Mouse (Mus musculus) retina, postnatal 7 days (tissue): ENCODE results near the gene Trmo.

Source experiments
- DNase-seq: peaks from one replicate; pipeline ENCODE4 v3.0.0-alpha.2; 2012; ENCODE audit warnings: low read depth, low spot score

The Trmo gene

DNA sequence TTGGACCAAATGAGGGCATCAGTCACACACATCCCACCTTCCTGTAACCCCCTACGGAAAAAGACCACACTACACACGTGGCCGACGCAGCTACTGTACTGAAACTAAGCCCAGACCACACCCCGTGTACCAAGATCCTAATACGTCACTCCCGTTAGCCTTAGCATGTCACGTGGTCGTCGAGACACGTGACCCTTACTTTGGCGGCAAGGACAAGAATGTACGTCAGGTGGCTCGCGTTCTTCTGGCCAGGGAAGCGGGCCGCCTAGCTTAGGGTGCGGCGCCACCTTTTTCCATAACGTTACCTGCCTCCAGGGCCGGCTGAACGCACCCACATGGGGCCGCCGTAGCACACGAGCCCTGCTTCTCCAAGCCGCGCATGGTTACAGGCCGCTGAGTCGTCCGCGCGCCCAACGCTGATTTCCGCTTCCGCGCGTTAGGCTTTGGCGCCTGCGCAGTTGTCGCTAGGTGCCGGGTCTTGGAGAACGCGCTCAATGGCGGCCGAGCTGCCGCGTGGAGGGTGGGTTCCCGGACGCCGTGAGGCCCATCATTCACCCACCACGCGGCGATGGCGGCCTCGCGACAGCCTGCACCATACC, at the start of gene Trmo:
Trmo (minus strand) TSS at position 425 of the 599 bp plus-strand sequence.
- peak; percentile 95 for DNase-seq

DNA sequence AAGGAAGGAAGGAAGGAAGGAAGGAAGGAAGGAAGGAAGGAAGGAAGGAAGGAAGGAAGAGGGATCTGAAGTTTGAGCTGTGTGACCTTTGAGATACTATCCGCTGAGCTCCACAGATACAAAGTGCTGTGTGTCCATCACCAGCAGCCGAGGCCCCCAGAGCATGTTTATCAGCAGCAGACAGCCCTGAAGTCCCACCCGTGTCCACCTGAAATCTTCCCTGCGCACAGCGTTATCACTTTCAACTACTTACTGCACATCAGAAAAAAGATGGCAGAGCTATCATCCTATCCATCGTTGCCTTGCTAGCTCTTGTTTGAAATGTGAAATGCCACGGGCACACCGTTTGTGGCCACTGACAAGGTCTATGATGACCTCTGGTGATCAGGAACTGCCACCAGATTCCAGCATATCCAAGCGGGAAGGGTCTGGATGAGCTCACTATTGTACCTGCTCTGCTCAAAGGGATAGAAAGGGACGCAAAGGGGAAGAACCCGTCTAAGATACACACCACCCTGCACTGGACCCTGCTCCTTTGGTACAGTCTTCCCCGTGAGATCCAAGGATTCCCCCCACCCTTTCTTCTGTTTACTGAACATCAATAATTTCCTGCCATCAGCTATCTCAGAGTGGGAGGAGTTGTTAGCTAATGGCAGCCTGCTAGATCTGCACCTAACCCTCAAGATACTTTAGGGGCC, 43.3 kb upstream of the Trmo start:
- DNase-seq, result no peak

- DNase-seq, result no peak
These were observed 39.8 kb upstream of the Trmo start for GRCm38 (mm10) chr4:46428903-46429499.

DNA sequence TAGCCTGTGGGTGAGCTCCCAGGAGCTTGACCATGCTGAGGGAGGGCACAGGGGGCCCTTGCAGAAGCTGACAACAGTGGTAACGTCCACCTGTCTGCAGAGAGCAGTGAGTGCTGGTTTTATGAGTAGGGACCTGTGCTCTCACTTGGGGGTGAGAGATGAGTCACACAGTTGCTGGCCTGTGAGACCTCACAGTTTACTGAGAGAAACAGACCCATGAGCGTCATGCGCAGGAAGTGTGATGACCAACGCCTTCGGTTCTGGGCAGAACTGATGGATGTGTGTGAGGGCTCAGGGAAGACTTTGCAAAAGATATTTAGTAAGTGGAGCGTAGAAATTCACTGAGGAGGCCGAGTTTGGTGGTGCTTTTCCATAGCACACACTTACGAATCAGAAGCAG, 33.4 kb upstream of the Trmo start:
- no peak for DNase-seq

GRCm38 (mm10) chr4:46418851-46419250, 29.6 kb upstream of the Trmo start:
- DNase-seq, result no peak

DNA sequence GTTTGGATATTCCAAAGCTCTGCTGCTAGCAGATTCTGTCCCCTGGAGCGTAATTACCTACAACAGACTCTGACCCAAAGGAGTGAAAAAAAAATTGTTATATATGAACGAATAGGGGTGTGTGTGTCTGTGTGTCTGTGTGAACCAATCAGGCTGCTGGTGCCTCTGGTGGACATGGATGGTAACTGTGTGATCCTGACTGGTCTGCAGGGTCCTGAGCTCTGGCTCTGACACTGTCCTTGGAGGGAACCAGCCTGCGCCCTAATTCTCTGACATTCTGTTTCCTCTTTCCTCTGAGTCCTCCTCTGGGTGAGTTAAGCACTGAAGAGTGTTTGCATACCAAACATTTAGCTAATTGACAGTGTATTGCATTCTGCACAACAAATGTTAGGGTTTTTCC, 28.3 kb upstream of the Trmo start:
- peak; percentile 6 for DNase-seq

DNA sequence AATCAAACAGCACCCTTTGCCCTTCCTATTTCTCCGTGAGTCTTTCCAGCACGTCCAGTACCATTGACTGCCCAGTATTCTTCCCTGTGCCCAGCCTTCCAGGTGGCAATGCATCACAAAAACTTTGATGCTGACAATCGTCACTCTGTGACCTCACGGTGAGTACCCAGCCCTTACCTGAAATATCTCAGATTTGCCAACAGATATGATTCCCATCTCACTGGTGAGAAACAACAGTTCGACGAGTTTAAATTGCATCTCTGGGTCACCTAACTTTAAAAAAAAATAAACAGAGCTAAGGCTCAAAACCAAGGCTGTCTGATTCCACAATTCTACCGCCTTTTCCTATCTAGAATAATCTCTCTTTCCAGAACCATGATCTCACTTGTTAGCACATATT, 24.2 kb upstream of the Trmo start, which contains the start of gene Hemgn:
Hemgn (minus strand) TSS at position 101 of the 400 bp plus-strand sequence.
- DNase-seq, result no peak

DNA sequence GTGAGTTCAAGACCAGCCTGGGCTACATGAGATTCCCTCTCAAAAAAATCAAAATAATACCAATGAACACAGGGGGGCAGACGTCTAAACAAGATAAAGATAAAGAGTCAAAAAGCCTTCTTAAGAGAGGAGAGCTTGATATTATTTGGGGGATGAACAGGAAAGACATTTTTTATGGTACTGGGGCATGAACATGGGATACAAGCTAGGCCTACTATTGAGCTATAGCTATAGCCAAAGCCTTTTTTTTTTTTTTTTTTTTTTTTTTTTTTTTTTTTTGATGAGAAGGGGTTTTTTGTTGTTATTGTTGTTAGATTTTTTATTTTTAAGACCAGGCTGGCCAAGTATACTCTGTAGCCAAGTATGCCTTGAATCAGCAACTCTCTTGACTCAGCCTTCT, 22.9 kb upstream of the Trmo start:
- DNase-seq, result no peak

GRCm38 (mm10) chr4:46411489-46411888, 22.3 kb upstream of the Trmo start:
- no peak for DNase-seq

DNA sequence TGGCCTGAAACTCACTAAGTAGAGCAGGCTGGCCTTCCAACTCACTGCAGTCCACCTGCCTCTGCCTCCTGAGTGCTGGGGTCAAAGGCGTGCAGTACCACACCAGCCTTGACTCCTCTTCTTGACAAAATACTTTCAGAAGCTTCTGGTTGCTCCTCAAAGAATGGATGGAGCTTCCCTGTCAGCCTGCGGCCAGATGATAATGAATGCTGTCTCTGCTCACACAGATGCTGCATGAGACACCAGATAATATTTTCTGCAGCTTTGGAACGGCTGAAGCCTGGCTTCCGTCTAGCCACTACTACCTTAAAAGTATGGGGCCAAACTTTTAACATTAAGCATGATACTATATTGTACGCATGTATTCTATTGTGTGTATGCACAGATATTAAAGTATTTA, 21.4 kb upstream of the Trmo start:
- no peak for DNase-seq

- no peak for DNase-seq
These were observed 17.9 kb upstream of the Trmo start for GRCm38 (mm10) chr4:46406966-46407703.

- DNase-seq, result no peak
These were observed 15.0 kb upstream of the Trmo start for GRCm38 (mm10) chr4:46404042-46404795.

GRCm38 (mm10) chr4:46398839-46399238, 9.6 kb upstream of the Trmo start:
- no peak for DNase-seq

DNA sequence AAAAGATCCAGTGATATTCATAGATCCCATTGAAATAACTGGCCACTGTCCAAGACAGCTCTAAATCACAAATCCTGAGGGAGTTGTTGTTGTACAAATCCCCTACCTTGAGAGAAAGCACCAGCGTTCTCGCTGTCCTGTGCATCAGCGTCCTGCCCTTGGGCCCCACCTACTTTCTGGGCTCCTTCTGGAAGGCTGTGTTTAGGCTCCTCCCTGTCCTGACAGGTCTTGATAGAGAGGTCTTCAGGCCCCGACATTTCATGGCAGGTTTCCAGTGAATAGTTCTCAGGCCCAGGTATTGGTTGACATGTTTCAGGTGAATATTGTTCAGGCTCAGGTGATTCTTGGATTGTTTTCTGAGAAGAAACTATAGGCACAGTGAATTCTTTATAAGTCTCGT, 6.5 kb upstream of the Trmo start:
- no peak for DNase-seq

- no peak for DNase-seq
These were observed 5.2 kb upstream of the Trmo start for GRCm38 (mm10) chr4:46394388-46394787.

- DNase-seq, result peak; percentile 69
These were observed 1.2 kb upstream of the Trmo start for GRCm38 (mm10) chr4:46390390-46390970.

GRCm38 (mm10) chr4:46389612-46390341, 540 bp upstream of the Trmo start:
- DNase-seq, result no peak

- DNase-seq, result no peak
These were observed 681 bp downstream of the Trmo start for GRCm38 (mm10) chr4:46388556-46388955.

DNA sequence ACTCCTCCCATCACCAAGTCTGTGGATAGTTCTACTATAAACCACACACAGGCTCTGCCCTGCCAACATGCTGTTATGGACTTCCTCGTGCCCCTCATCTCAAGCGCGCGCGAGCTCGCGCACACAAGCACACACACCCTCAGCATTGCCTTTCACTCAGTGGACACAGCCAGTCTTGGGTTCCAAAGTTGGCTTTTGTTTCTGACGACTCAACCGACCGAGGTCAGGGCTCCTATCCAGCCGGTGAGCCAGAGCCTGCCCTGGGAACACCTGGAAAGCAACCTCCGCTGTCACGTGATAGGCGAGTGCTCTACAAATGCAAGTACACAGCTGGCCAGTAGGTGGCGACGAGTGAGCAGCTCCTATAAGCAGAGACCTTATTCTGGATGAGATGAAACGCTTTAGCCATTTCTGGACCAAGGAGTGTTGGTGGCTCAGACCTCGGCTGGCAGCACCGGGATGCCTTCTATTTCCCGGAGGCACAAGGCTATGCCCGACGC, 14.3 kb downstream of the Trmo start:
- peak; percentile 57 for DNase-seq

- DNase-seq, result no peak
These were observed 14.8 kb downstream of the Trmo start for GRCm38 (mm10) chr4:46374455-46374854.
